Mouse (Mus musculus) cortical plate, adult 2 months (tissue): ENCODE measurements around the gene Jag2. TPM values are rescaled to one million over a fixed set of nuclear protein-coding genes. Genes with fewer than 3 reads are reported as not detected.

ENCODE experiments used
- H3K27ac ChIP-seq: fragments of 200-500 bp; 2 replicates; pipeline ENCODE4 v1.5.1; 2012; ENCODE audit warnings: low read length, control low read depth, inconsistent platforms; ENCODE audit not compliant: insufficient read depth
- H3K4me1 ChIP-seq: fragments of 200-500 bp; 2 replicates; pipeline ENCODE4 v1.6.1; 2011; ENCODE audit warnings: low read length; ENCODE audit not compliant: control insufficient read depth, insufficient read depth
- H3K4me3 ChIP-seq: fragments of 200-500 bp; 2 replicates; pipeline ENCODE4 v1.5.1; 2011; ENCODE audit warnings: mild to moderate bottlenecking, low read length, control low read depth; ENCODE audit not compliant: insufficient read depth
- CTCF ChIP-seq: fragments of 200-500 bp; IDR thresholded peaks from 2 replicates; pipeline ENCODE4 v1.5.1; 2011; ENCODE audit warnings: mild to moderate bottlenecking, control low read depth, low read length; ENCODE audit not compliant: insufficient read depth; ENCODE audit errors: extremely low read depth
- POLR2A ChIP-seq: fragments of 200-500 bp; IDR thresholded peaks from 2 replicates; pipeline ENCODE4 v1.6.1; 2011; ENCODE audit warnings: mild to moderate bottlenecking, low read length, control low read depth; ENCODE audit not compliant: insufficient read depth; ENCODE audit errors: extremely low read depth
- polyA plus RNA-seq: library from polyadenylated mRNA; depleted of rRNA; stranded (reverse); fragments of >200 nt; gene quantifications from 2 replicates; pipeline ENCODE4 v1.2.3, GENCODE M21; 2012

Gene Jag2
- polyA plus RNA-seq, 1 experiment = 42.1 TPM

DNA sequence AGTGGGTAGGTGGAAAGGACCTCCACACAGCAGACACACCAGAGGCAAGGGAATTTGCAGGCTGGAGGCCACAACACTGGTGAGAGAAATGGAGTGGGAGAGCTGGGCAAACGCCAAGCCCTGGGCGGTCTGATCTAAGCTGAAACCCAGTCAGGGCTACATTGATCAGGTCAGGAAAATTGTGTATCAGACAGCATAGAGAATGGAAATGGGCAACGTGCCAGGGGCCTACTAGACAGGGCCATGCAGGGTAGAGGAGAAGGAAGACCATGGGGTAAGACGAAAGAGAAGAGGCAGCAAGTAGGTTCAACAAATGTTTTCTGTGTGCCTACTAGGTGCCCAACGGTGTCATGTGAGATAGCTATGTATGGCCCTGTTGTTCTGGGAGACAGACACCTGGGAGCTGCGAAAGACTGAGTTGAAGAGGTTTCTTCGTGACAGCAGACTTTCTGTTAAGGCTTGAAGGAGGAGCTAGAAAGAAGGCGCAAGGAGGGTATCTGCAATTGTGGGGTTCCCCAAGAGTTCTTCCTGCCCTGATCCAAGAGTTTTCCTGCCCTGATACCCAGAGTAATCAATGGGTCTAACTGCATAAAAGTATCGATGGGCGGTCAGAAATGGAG is 11.7 kb upstream of the Jag2 start:
- TF ChIP-seq POLR2A = no peak
- TF ChIP-seq CTCF = no peak
- no peak overlapping the region for H3K27ac ChIP-seq
- H3K4me1 ChIP-seq = peaks cover 7% of the 10 kb centered on the region
- peak overlapping the region; percentile 90 for H3K4me3 ChIP-seq

DNA sequence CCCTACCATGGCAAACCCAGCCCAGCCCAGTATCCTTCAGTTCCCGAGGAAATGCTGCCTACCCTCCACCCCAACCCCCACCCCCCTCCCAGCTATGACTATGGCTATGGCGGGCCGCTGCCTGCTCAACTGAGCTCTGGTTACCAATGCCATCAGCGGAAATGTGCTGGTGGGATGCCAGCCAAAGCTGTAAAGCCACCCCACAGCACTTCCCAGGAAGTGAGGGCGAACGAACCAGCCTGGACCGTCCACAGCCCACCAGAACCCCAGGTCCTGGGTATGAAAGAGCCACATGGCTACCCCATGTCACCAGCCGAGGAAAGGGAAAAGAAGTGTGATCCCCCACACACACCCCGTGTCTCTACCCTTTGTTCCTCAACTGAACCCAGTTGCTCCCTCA is 11.1 kb upstream of the Jag2 start:
- Histone ChIP-seq H3K4me1 (peaks cover 7% of the 10 kb centered on the region), H3K4me3 (no peak overlapping the region), H3K27ac (no peak overlapping the region)
- TF ChIP-seq POLR2A = no peak
- no peak for TF ChIP-seq CTCF

DNA sequence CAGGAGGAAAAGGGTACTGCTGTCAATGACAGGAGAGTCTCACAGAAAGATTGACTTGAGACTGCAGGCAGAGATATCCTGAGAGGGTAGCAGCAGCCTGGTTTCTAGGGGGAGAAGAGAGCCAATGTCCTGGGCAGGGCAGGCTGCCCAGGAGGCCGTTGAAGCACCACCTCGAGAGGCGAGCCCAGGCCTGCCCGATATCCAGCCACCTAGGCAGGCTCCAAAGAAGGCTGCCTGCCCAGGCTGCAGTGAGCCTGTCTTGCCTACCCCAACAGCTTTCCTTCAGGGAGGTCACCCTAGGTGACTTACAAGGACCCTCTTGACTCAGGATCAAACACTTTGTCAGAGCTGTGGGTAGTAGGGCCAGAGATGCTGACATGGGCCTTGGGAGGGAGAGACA is 10.7 kb upstream of the Jag2 start:
- Histone ChIP-seq H3K4me1 (peaks cover 7% of the 10 kb centered on the region), H3K4me3 (no peak overlapping the region), H3K27ac (no peak overlapping the region)
- no peak for TF ChIP-seq CTCF
- no peak for TF ChIP-seq POLR2A

DNA sequence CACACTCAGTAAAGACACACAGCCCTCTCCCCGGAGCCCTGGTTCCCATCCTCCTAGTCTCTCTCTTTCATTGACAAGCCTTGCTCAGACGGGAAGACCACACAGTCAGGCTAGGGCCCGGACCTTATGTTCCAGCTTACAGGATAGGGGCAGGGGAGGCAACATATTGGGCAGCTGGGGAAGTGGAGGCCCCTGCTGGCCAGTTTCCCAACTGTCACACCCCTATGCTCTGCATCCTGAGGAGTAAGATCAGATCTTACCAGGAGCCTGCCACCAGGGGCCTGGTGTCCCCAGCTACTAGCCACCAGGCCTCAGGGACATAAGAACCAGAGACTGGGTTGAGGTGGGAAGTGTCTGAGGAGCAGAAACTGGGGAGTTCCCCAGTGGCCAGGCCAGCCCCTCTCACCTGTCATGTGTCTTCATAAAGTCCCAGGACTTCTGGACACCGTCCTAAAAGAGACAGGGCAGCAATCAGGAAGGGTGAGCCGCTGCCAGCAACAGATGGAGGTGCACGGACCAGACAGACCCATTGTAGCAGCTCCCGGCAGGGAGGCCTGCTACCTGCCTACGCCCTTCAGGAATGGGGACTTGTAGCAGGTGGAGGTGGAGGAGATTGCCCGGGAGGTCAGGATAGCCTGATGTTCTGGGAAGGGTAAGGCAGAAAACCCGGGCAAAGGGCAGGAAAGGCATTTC is 9.4 kb upstream of the Jag2 start:
- H3K4me1 ChIP-seq = peaks cover 7% of the 10 kb centered on the region

DNA sequence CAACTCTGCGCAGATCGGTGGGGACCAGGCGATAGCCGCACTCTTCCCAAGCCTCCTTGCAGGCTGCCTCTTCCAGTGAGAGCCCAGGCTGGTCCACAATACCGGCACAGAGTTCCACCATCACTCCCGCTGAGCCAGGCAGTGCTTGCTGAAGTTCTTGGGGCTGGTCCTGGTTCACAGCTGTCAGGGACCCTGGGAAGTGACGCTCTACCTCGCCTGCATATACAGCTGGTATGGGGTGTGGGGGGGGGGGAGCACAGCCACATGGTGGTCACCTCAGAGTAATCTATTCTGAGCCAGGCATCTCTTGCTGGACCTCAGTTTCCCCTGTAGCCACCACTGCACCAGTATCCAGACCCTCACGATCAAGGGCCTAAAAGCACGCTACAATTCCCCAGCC is 8.8 kb upstream of the Jag2 start:
- no peak for TF ChIP-seq POLR2A
- TF ChIP-seq CTCF = no peak
- peaks cover 7% of the 10 kb centered on the region for H3K4me1 ChIP-seq

More for the DNA sequence above, 9.4 kb upstream of the Jag2 start:
- H3K4me3 ChIP-seq = no peak overlapping the region
- no peak overlapping the region for H3K27ac ChIP-seq
- TF ChIP-seq POLR2A (no peak), CTCF (no peak)

DNA sequence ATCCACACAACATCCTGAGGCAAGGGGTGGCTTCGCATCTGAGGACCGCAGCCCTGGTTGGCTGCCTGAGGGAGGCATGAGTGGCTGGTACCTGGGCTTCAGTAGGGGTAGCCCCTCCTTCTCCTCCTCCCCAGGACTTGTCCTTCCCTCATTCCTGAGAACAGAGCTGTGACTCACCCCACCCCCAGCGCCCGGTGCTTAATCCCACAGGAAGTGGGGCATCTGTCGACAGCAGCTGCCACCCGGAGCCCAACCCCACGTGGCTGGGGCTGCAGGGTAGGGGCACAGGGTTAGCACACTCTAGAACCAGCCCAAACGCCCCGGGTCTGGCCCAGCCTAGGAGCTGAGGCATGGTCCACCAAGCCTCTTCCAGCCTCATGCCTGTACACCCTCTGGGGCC is 8.3 kb upstream of the Jag2 start:
- TF ChIP-seq CTCF = no peak
- TF ChIP-seq POLR2A = no peak
- Histone ChIP-seq H3K27ac (no peak overlapping the region), H3K4me1 (peaks cover 7% of the 10 kb centered on the region), H3K4me3 (no peak overlapping the region)

More for the DNA sequence above, 8.8 kb upstream of the Jag2 start:
- Histone ChIP-seq H3K4me3 (no peak overlapping the region), H3K27ac (no peak overlapping the region)

DNA sequence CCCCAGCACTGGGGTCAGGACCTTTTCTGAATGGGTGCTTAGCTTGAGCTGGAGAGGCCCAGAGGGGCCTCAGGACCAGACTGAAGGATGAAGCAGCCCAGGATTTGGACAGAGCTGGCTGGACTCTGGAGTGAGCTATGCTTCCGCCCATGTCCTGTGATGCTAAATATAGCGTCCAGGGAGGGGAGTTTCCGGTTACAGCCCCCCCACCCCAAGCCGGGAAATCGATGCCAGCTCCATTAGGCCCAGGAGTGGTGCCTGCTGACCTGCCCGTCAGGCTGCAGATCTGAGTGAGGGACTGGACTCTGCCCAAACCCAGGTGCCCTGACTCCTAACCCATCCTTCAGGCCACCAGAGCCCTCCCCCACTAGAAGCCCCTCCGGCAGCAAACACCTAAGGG is 3.1 kb upstream of the Jag2 start:
- Histone ChIP-seq H3K4me3 (no peak overlapping the region), H3K4me1 (peaks cover 2% of the 10 kb centered on the region), H3K27ac (no peak overlapping the region)
- TF ChIP-seq CTCF (no peak), POLR2A (no peak)

DNA sequence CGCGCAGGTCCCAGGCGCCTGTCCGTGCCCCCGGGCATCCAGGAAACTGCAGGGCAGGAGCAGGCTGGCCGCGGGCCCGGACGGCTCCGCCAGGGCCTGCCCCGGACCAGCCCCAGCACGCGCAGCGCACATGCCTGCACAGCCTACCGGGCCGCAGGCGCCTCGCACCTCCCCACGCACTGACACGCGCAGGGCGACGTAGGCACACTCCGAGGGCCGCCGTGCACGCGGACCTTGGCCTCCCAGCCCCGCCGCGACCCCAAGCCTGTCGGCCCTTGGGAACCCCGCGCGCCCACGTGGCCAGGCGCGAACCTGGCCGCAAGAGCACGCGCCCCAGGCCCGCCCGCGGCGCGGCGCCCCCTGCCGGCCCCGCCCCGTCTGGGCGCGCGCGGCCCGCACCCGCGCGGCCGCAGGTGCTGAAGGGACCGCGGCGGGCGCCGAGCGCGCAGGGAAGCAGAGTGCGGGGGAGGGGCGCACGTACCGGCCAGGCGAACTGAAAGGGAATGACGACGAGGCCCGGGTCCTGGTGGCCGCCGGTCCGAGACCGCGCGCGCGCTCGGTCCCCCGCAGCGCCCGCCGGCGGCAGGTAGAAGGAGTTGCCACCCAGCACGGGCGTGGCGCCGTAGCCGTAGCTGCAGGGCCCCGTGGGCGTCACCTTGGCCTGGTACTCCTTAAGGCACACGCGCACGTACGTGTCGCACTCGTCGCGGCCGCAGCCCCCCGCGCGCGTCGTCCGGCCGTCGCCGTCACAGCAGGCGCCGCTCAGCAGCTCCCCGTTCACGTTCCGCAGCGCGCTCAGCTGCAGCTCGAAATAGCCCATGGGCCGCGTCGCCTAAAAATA is 955 bp downstream of the Jag2 start:
- Histone ChIP-seq H3K4me1 (peaks cover 2% of the 10 kb centered on the region; the same call in 1 of the 2 replicates), H3K4me3 (peak overlapping the region; percentile 60), H3K27ac (peak overlapping the region; percentile 90)
- TF ChIP-seq CTCF (no peak), POLR2A (0 out of 2 replicates have a peak, but pooled peaks have one; percentile 34)

DNA sequence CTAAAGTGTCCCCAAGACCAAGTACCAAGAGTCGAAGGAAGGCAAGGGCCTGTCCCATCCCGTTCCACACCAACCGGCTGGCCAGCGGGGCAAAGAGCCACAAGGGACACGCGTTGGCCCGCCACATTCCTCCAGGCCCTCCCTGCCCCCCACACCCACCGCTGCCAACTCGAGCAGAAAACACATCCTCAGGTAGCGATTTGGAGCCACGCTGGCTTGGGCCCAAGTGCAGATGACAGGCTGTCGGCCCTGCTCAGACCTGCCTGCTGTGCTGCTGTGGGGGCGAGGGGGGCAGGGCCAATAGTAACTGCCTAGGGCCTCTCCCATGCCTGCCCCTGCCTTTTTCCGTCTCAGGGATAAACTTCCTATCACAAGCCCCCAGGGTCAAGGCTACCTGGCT is 2.3 kb downstream of the Jag2 start:
- Histone ChIP-seq H3K4me1 (peaks cover 2% of the 10 kb centered on the region; the same call in 1 of the 2 replicates), H3K4me3 (no peak overlapping the region), H3K27ac (no peak overlapping the region)
- no peak for TF ChIP-seq POLR2A
- TF ChIP-seq CTCF = no peak

DNA sequence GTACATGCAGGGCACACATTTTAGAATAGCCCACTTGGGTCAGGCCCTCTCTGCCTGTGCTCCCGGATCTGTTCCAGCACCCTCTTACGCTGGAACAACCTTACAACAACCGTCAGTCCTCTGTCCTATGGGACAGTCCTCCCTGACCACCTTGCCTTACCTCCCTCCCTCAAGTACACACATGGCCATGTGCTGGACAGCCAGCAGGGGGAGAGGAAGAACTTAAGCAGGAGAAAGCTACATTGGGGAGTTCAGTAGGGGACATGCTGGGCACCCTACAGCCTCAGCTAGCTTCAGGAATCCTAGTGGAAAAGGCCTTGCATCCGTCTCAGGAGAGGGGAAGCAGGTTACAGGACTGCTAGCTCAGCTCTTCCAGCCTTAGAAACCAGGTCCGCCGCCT is 3.6 kb downstream of the Jag2 start:
- H3K27ac ChIP-seq = no peak overlapping the region

More for the DNA sequence above, 3.6 kb downstream of the Jag2 start:
- peak; percentile 13; the same call in 1 of the 2 replicates for TF ChIP-seq CTCF
- no peak for TF ChIP-seq POLR2A
- Histone ChIP-seq H3K4me1 (peaks cover 4% of the 10 kb centered on the region; the same call in 1 of the 2 replicates), H3K4me3 (no peak overlapping the region)
